Mouse (Mus musculus) layer of hippocampus, adult 18-20 months (tissue): ENCODE data around the gene Ebi3. TPM values are rescaled to one million over a fixed set of nuclear protein-coding genes. Genes with fewer than 3 reads are reported as not detected.
"Not testable (repeated sequence)": the region's sequence is repeated elsewhere in the genome, so short reads cannot be mapped to it uniquely, and the experiment has no call there.

Experiments used
- DNase-seq, 2 experiments: peaks; one replicate each; pipeline ENCODE4 v3.0.0; 2022; ENCODE audit warnings: low spot score in 2 of 2
- long read RNA-seq: library from polyadenylated mRNA; stranded (forward); transcript quantifications from one replicate; pipeline ENCODE4 v2.0.0, GENCODE M21; 2021
- total RNA-seq, 2 experiments: library from RNA; stranded (reverse); gene quantifications; 2 replicates each; pipeline ENCODE4 v1.2.3; 2021

Ebi3 gene
- 1 to 10 TPM; 1.4 to 1.5 TPM for total RNA-seq
- long read RNA-seq, partial matches to known transcripts = 2 of 3 reads
- long read RNA-seq, other reads (novel, unspliced or antisense) = 1 of 3 reads

- peak in 1 of 2 experiments; percentile 1 for DNase-seq
These were observed at the start of gene Ebi3 for GRCm38 (mm10) chr17:55952447-55953027. Gene Ebi3, plus strand, starts transcription at chr17:55952640.

GRCm38 (mm10) chr17:55903087-55903486 is 49.4 kb upstream of the Ebi3 start:
- DNase-seq = no peak

GRCm38 (mm10) chr17:55903687-55904086 is 48.8 kb upstream of the Ebi3 start:
- DNase-seq = no peak

GRCm38 (mm10) chr17:55904131-55904530 is 48.3 kb upstream of the Ebi3 start:
- DNase-seq = no peak

GRCm38 (mm10) chr17:55906669-55907068 is 45.8 kb upstream of the Ebi3 start:
- DNase-seq = no peak

DNA sequence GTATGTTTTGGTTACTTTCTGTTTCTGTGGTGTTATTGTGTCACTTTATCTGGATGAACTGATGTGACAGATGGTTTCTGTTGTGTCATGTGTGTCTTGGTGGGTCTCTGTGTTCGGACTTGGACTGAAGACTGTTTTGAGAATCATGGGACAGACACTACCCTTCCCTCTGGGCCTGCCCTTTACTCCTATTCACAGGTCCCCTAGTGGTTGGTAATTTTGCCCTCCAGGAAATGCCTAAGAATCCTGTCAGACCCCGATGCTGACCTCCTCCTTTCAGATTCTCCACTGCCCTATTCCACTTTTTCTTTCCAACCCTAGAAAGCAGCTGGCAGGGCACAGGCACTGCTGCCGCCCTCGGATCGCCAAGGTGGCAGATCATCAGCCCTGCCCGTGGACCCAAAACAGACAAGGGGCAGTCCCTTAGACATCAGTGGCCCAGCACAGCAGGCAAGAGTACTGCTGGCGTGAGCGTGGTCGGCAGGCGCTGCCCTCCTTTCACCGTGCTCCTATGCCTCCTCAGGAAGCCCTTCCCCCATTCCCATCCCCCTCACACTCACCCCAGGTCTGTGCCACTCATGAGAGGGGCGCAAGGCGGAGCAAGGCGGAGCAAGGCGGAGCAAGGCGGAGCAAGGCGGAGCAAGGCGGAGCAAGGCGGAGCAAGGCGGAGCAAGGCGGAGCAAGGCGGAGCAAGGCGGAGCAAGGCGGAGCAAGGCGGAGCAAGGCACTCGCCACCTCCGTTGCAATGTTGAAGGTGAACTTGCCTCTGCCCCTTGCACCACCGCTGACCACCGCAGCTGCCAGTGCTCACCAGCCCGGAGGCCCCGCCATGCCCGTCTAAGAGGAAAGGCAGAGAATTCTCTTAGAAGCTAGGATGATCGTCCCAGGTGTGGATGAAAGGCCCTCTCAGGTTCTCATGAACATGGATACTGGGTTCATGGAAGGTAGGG is 20.6 kb upstream of the Ebi3 start:
- peak; percentile 40 to 50 for DNase-seq

GRCm38 (mm10) chr17:55932635-55933034 is 19.8 kb upstream of the Ebi3 start:
- DNase-seq = no peak

DNA sequence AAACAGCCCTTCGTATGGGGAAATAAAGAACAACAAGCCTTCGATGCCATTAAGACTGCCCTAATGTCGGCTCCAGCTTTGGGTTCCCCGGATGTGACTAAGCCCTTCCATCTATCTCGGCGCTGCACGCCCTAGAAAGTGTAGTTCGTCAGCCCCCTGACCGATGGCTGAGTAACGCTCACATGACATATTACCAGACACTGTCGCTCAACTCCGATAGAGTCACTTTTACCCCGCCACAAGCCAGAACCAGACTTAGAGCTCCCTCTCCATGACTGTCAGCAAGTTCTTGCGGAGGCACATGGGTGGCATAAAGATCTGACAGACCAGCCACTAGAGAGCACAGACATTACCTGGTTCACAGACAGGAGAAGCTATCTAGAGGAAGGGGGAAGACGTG is 19.2 kb upstream of the Ebi3 start:
- DNase-seq = no peak

GRCm38 (mm10) chr17:55944387-55944865 is 8.0 kb upstream of the Ebi3 start:
- not testable (repeated sequence) for DNase-seq

DNA sequence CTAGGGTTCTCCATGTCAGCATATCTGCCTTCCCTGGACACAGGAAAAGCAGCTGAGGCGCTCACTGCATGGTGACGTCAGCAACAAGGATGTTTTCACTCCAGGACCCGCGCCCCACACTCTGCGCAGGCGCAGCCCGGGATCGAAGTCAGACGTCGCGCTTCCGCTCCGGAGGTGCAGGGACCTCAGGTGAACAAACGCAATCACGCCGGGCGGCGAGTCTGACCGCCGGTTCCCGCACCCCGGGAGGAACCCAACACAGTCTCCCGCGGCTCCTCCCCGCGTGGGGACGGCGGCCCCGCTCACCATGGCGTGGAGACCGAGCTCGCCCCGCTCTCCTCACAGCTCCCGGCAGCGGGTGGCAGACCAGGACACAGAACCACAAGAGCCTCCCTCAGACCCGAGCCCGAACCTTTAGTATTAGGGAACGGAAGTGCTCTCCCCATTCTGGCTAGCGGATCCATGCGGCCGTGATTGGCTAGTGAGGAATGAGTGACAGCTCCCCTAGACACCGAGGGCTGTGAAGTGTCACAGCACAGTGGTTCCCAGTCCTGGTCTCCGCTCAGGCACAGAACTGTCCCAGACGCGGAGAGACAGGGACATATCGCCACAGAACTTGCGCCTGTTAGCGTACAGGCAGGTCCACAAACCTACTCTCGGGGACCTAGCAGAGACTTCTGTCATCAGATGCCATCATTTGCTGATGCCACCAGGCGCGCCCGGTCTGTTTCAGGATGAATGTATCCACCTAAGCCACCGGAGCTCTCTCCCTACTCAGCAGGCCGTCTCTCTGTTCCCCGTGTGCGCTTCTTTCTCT is 7.4 kb upstream of the Ebi3 start:
- peak; percentile 94 to 97 for DNase-seq

GRCm38 (mm10) chr17:55945696-55946095 is 6.7 kb upstream of the Ebi3 start:
- DNase-seq = no peak

- no peak for DNase-seq
These were observed 3.8 kb upstream of the Ebi3 start for GRCm38 (mm10) chr17:55948647-55949046.

GRCm38 (mm10) chr17:55949400-55949799 is 3.0 kb upstream of the Ebi3 start, which contains the start of gene Zfp119b:
Gene Zfp119b, minus strand, starts transcription at chr17:55949500.
- DNase-seq = no peak

DNA sequence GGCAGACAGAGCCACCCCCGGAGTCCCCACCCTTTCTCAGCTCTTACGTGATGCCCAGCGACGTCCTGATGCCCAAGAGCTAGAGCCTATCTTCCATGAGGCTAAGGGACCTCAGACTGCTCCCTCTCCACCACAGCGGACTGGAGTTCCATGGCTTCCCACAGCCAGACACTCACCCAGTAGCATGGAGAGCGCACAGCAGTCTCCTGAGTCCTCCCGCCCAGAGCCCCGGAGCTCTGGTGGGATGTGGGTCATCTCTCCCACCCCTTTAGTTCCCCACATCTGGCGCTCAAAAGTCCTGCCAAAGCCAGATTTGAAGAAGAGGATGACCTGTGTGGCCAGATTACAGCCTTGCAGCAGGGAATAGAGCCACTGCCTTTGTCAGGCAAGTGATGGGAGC is 1.8 kb upstream of the Ebi3 start:
- DNase-seq = no peak

DNA sequence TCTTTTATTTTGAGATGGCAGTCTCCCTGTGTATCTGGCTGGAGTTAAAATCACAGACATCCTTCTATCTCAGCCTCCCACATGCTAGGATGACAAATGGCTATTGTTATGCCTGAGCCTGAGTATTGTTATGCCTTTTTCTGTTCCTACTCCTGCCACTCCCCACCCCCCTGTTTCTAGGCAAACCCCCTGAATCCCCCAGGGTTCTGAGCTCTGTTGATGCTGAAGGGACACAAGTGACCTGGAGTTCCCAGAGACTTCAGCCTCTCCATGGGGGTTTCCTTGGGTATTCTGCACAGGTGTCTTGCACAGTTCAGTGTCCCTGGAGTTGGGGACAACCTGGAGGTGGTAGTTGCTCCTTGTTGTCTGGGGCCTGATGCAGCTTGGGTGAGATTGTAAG is 399 bp upstream of the Ebi3 start:
- no peak for DNase-seq

- DNase-seq = peak in 1 of 2 experiments; percentile 0
These were observed 1.3 kb downstream of the Ebi3 start for GRCm38 (mm10) chr17:55953751-55954150.

- peak in 1 of 2 experiments; percentile 0 for DNase-seq
These were observed 1.8 kb downstream of the Ebi3 start for GRCm38 (mm10) chr17:55954229-55954628.

- DNase-seq = peak; percentile 70 to 72
These were observed 3.7 kb downstream of the Ebi3 start for GRCm38 (mm10) chr17:55956129-55956528.

DNA sequence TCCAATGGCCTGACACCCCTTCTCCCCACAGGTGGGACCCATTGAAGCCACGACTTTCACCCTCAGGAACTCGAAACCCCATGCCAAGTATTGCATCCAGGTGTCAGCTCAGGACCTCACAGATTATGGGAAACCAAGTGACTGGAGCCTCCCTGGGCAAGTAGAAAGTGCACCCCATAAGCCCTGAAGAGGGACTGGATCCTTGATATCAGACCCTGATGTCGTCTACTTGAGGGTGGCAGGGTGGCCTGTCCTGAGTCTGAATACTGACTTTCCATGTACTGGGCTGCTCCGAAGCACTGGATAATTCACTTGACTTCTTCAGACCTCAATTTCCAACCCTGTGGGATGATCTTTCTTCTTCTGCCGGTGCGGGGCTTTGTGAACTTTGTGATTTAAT is 4.2 kb downstream of the Ebi3 start:
- no peak for DNase-seq

- DNase-seq = peak in 1 of 2 experiments; percentile 79
These were observed 4.7 kb downstream of the Ebi3 start for GRCm38 (mm10) chr17:55957168-55957567.
